In the genomic region with DNA sequence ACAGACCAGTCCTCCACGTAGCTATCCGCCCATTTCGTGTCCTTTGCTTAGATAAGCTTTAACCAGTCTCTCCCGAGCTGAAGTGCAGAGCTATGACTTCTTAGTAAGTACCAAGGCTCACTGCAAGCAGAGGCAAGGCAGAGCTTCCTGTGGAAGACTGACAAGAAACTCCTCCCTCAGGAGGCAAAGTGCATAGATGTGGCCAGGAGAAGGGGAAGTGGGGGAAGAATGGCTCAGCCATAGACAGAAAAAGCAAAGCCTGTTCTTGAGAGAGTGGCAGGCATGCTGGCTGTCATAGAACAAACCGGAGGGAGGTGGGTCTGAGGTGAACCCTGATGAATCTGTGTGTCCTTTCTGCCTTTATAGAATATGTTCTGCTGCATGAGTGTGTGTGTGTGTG, we compare ENCODE assay signal across 22 mouse cellular contexts. TPM values are rescaled to one million over a fixed set of nuclear protein-coding genes. Genes with fewer than 3 reads are reported as not detected.
DNase-seq lines count a peak whose midpoint lies in the region; ATAC-seq and TF ChIP-seq lines count a peak whose summit lies in the region.
"Had no signal": no experiment of that assay in that cellular context is flagged by ENCODE, and none has a peak within 500 bp of the region (broad histone marks: within the 10 kb centered on the region; RNA-seq: fewer than 3 reads in every experiment).

No protein-coding gene starts in this region.

- no peak overlapping the region for H3K9ac ChIP-seq in heart, postnatal 0 days (replicated peaks; ENCODE audit: low read depth, low read length)
- H3K9ac ChIP-seq in CH12.LX (ENCODE audit: insufficient read depth, low read depth) = no peak overlapping the region
- H3K9ac ChIP-seq: forebrain, postnatal 0 days; neural tube, embryonic 13.5 days; stomach, embryonic 15.5 days had no signal

- H3K4me2 ChIP-seq in heart, postnatal 0 days (ENCODE audit: low read depth, low read length) = no peak overlapping the region
- H3K4me2 ChIP-seq in CH12.LX (ENCODE audit: insufficient read depth, low read depth, poor library complexity, severe bottlenecking) = no peak overlapping the region
- H3K4me2 ChIP-seq: neural tube, embryonic 13.5 days; stomach, embryonic 15.5 days had no signal

- no peak for TF ChIP-seq POLR2A in CH12.LX (IDR thresholded peaks at IDR 0.05; ENCODE audit: low read depth, low read length)

- TF ChIP-seq RAD21 in CH12.LX (IDR thresholded peaks at IDR 0.05; ENCODE audit: low read depth, low read length) = no peak

- WGBS in heart, postnatal 0 days = 22% methylated on average over 5 of the region's 5 CpGs

- dilution Hi-C loops in CH12.LX (cut with MboI; ENCODE audit: extremely low pct_ligation_motif_present, extremely low pct_unique_long_range_greater_than_20kb, low sequenced_read_pairs) = no loop called here

- no peaks in the 10 kb centered on the region for H3K36me3 ChIP-seq in heart, postnatal 0 days (replicated peaks; ENCODE audit: control insufficient read depth, insufficient read depth, low read length)
- no peaks in the 10 kb centered on the region for H3K36me3 ChIP-seq in CH12.LX (replicated peaks in 1 of 2; ENCODE audit: control insufficient read depth in 1 of 2, insufficient read depth in 1 of 2, low read length in 1 of 2)
- H3K36me3 ChIP-seq: neural tube, embryonic 13.5 days; stomach, embryonic 15.5 days had no signal

- H3K4me3 ChIP-seq in heart, postnatal 0 days (ENCODE audit: low read depth, low read length) = no peak overlapping the region
- no peak overlapping the region for H3K4me3 ChIP-seq in CH12.LX (replicated peaks in 1 of 3; ENCODE audit: low read depth in 2 of 3, low read length in 2 of 3, poor library complexity in 1 of 3)
- H3K4me3 ChIP-seq: layer of hippocampus, adult 2 months; neural tube, embryonic 13.5 days; stomach, embryonic 15.5 days had no signal

- H3K27me3 ChIP-seq in heart, postnatal 0 days (ENCODE audit: control insufficient read depth, insufficient read depth, low read length) = no peaks in the 10 kb centered on the region
- H3K27me3 ChIP-seq in CH12.LX (replicated peaks) = no peaks in the 10 kb centered on the region
- H3K27me3 ChIP-seq: neural tube, embryonic 13.5 days; stomach, embryonic 15.5 days had no signal

- peak; percentile 41; the same call in 1 of the 2 replicates for ATAC-seq in heart, postnatal 0 days (ENCODE audit: insufficient read depth, low read depth)
- peak; percentile 60 for ATAC-seq in megakaryocyte, adult 5-6 weeks (ENCODE audit: poor library complexity, severe bottlenecking)
- ATAC-seq in frontal cortex, adult (ENCODE audit: low TSS enrichment) = no peak
- ATAC-seq: CD4-positive, CD25-positive, alpha-beta regulatory T cell, adult 4 months; forebrain, postnatal 0 days; hindbrain, embryonic 16.5 days had no signal

- H3K4me1 ChIP-seq in heart, postnatal 0 days (ENCODE audit: control insufficient read depth, insufficient read depth) = 0 out of 2 replicates have a peak, but pooled peaks cover 4% of the 10 kb centered on the region
- peaks cover 9 to 23% of the 10 kb centered on the region in 2 experiments; a peak in 3 of 4 replicates for H3K4me1 ChIP-seq in CH12.LX (ENCODE audit: control insufficient read depth in 1 of 2, insufficient read depth in 2 of 2)
- H3K4me1 ChIP-seq: neural tube, embryonic 13.5 days; stomach, embryonic 15.5 days had no signal

- H3K79me2 ChIP-seq in CH12.LX (replicated peaks; ENCODE audit: control insufficient read depth, extremely low read depth, insufficient read depth, poor library complexity, severe bottlenecking) = no peaks in the 10 kb centered on the region

- H3K27ac ChIP-seq in heart, postnatal 0 days (ENCODE audit: low read depth) = no peak overlapping the region
- no peak overlapping the region for H3K27ac ChIP-seq in CH12.LX (ENCODE audit: insufficient read depth, low read depth)
- H3K27ac ChIP-seq: layer of hippocampus, adult 2 months; neural tube, embryonic 13.5 days; stomach, embryonic 15.5 days had no signal

- peak; percentile 7 for DNase-seq in heart, postnatal 0 days (ENCODE audit: low spot score)
- DNase-seq in heart, postnatal 4 days = no peak
- DNase-seq in CH12.LX (ENCODE audit: extremely low read depth) (peak; percentile 21), MEL-GATA-1-ER (ENCODE audit: extremely low read depth, low read depth) (peak; percentile 13)
- no peak for DNase-seq in adrenal gland, postnatal 36 days
- DNase-seq: adrenal gland, adult 8-10 months; cerebellum, adult 11-12 months; cerebellum, postnatal 25 days; gastrocnemius, postnatal 10 days; kidney, adult 18-20 months; kidney, postnatal 10 days; lung, adult 2 months; right cerebral cortex, postnatal 14 days; thymus, adult 2 months had no signal

- in situ Hi-C loops in CH12.LX (cut with MboI; ENCODE audit: low pct_ligation_motif_present, low pct_unique_long_range_greater_than_20kb, low sequenced_read_pairs) = no loop called here

- TF ChIP-seq EP300 in heart, postnatal 0 days (IDR thresholded peaks at IDR 0.05; ENCODE audit: low read depth) = no peak
- no peak for TF ChIP-seq EP300 in CH12.LX (IDR thresholded peaks at IDR 0.05; ENCODE audit: low read length)

- no peaks in the 10 kb centered on the region for H3K9me3 ChIP-seq in heart, postnatal 0 days (replicated peaks; ENCODE audit: control insufficient read depth, low read length)
- H3K9me3 ChIP-seq in CH12.LX (replicated peaks; ENCODE audit: low read length) = no peaks in the 10 kb centered on the region
- H3K9me3 ChIP-seq: neural tube, embryonic 13.5 days; stomach, embryonic 15.5 days had no signal

- TF ChIP-seq CTCF in heart, postnatal 0 days (IDR thresholded peaks at IDR 0.05; ENCODE audit: low read depth) = no peak
- no peak for TF ChIP-seq CTCF in CH12.LX (conservative IDR thresholded peaks at IDR 0.05 in 1 of 2, IDR thresholded peaks at IDR 0.05 in 1 of 2; ENCODE audit: low read depth in 2 of 2, low read length in 2 of 2)

TF ChIP-seq in CH12.LX, 34 proteins besides CTCF, POLR2A, EP300 and RAD21:
- TF ChIP-seq CHD2 (IDR thresholded peaks at IDR 0.05; ENCODE audit: low read length) = no peak
- TF ChIP-seq NELFE (IDR thresholded peaks at IDR 0.05; ENCODE audit: low read depth, low read length) = no peak
- TF ChIP-seq ZKSCAN1 (IDR thresholded peaks at IDR 0.05; ENCODE audit: borderline replicate concordance, low read depth, low read length) = no peak
- no peak for TF ChIP-seq PAX5 (IDR thresholded peaks at IDR 0.05; ENCODE audit: low read length)
- TF ChIP-seq NRF1 (IDR thresholded peaks at IDR 0.05; ENCODE audit: low read depth, low read length) = no peak
- TF ChIP-seq TCF12 (IDR thresholded peaks at IDR 0.05; ENCODE audit: low read depth, low read length) = no peak
- no peak for TF ChIP-seq USF2 (conservative IDR thresholded peaks at IDR 0.05; ENCODE audit: low read depth, low read length)
- TF ChIP-seq UBTF (IDR thresholded peaks at IDR 0.05; ENCODE audit: low read depth, low read length) = no peak
- TF ChIP-seq USF1 (IDR thresholded peaks at IDR 0.05; ENCODE audit: low read depth, low read length) = no peak
- TF ChIP-seq BHLHE40 (IDR thresholded peaks at IDR 0.05; ENCODE audit: low read depth, low read length) = no peak
- no peak for TF ChIP-seq MEF2A (IDR thresholded peaks at IDR 0.05; ENCODE audit: borderline replicate concordance, low read depth, low read length)
- no peak for TF ChIP-seq KAT2A (IDR thresholded peaks at IDR 0.05; ENCODE audit: insufficient replicate concordance, low read length)
- no peak for TF ChIP-seq ELF1 (IDR thresholded peaks at IDR 0.05; ENCODE audit: low read depth, low read length)
- no peak for TF ChIP-seq CHD1 (IDR thresholded peaks at IDR 0.05; ENCODE audit: low read depth, low read length)
- no peak for TF ChIP-seq JUN (IDR thresholded peaks at IDR 0.05; ENCODE audit: insufficient read depth, low read depth, low read length)
- no peak for TF ChIP-seq POLR2AphosphoS2 (IDR thresholded peaks at IDR 0.05; ENCODE audit: low read depth, low read length)
TF ChIP-seq in CH12.LX: peak in this region for 0.

RNA-seq across cellular contexts. Expression of gene Nfib, which starts 30.2 kb away (rescaled TPM):
- 74.4 and 82.0 TPM in 2 replicates for total RNA-seq in heart, postnatal 0 days (2014; rRNA removed; ENCODE audit: low replicate concordance)
- 43.1 and 44.0 TPM in 2 replicates for polyA plus RNA-seq in heart, postnatal 0 days (2015; fragmentation: Nextera tagmentation; extraction: Ambion mirVana)
- total RNA-seq in heart, postnatal 4 days (2021) = 100 to 1,000 TPM; 208 to 209 TPM
- total RNA-seq in CH12.LX (2012; rRNA removed) (0.04 TPM in 2 replicates), CH12.LX (2014; rRNA removed) (0.05 and 0.11 TPM in 2 replicates)
- polyA plus RNA-seq in CH12.LX (2012; ENCODE audit: insufficient read length, low read depth) = 0.05 and 0.09 TPM in 2 replicates
- not detected in 2 replicates for total RNA-seq in megakaryocyte, adult 5-6 weeks (2015)
- total RNA-seq in megakaryocyte, adult 5-6 weeks (2017) = 0.04 TPM in 1 of 2 replicates, not detected in the other
- 100 to 1,000 TPM in 1 of 2 experiments, 10 to 100 TPM in 1; 83.2 to 103 TPM for total RNA-seq in adrenal gland, postnatal 36 days (2021)

Comparison
In these comparisons a context has a peak if more than half of its experiments do, and no peak if none do; other contexts are left out.
1. DNase-seq: peak in heart, postnatal 0 days (single experiment), CH12.LX (single experiment) and MEL-GATA-1-ER (single experiment); none in heart, postnatal 4 days (single experiment) and adrenal gland, postnatal 36 days (0 of 2).
2. RNA of gene Nfib, which starts 30.2 kb away (total RNA-seq): 208 to 209 TPM in heart, postnatal 4 days, 83.2 to 103 TPM in adrenal gland, postnatal 36 days and 74.4 to 82.0 TPM in heart, postnatal 0 days; 0.04 to 0.11 TPM in CH12.LX and 0.04 TPM in megakaryocyte, adult 5-6 weeks; every median in the first group is over 10 times any median in the second.